Mouse (Mus musculus): ENCODE results near the gene Prr12. TPM values are rescaled to one million over a fixed set of nuclear protein-coding genes. Genes with fewer than 3 reads are reported as not detected.

Gene Prr12
- total and polyA plus RNA-seq, 2 experiments from 2014 or later = 9.2 to 14.0 TPM

- ATAC-seq = no peak
- H3K9me3 ChIP-seq (ENCODE audit: low read length) = no peaks in the 10 kb centered on the region
- peak overlapping the region; percentile 81 for H3K4me2 ChIP-seq (ENCODE audit: low read depth, low read length)
- H3K4me1 ChIP-seq (ENCODE audit: insufficient read depth, low read length) = peaks cover 5% of the 10 kb centered on the region; the same call in 1 of the 2 replicates
- H3K27ac ChIP-seq = no peak overlapping the region
- peak overlapping the region; percentile 68; the same call in 1 of the 2 replicates for H3K9ac ChIP-seq (replicated peaks; ENCODE audit: low read length)
- H3K27me3 ChIP-seq (ENCODE audit: insufficient read depth, low read length) = no peaks in the 10 kb centered on the region
- WGBS = 12% methylated on average over 10 of the region's 10 CpGs
- H3K4me3 ChIP-seq (ENCODE audit: low read length) = peak overlapping the region; percentile 50
- no peak for TF ChIP-seq CTCF (IDR thresholded peaks at IDR 0.05; ENCODE audit: low read depth)
- peaks cover 14% of the 10 kb centered on the region for H3K36me3 ChIP-seq (ENCODE audit: insufficient read depth, low read length)
- DNase-seq (ENCODE audit: low spot score) = no peak
Measured at GRCm38 (mm10) chr7:44996672-44997071, 56.0 kb downstream of the Prr12 start.

DNA sequence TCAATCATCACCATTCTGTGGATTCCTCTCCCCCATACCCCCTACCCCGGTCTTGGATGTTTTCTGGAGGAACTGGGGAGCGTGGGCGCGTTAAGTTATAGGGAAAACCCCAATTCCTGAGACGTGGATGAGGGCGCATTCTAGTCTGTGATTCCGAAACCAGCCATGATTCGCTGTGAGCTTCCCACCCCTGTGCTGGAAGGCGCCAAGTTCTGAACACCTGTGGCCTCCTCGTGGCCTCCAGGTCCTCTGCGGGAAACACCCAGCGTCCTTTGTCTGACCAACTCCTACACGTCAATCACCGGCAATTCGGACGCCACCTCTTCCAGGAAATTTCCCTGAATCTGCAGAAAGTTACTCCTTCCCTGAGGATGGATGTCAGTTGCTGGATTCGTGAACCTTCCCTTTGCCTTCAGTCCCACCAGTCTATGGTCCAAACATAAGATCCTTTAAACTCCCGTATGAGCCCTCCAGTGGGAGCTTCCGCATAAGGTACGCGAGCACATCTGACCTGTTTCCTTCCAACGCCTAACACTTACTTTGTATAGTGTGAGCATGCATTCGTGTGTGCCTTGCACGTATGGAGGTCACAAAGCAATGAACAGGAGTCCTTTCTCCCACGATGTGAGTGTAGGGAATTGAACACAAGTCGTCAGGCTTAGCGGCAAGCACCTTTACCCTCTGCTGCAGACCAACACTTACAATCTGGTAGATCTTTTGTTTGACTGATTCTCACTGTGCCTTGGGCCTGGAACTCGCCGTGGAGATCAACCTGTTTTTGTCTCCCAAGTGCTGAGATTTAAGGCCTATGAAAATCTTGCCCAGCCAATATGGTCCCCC is 65.6 kb downstream of the Prr12 start:
- DNase-seq (ENCODE audit: low spot score) = peak; percentile 35
- peak; percentile 3; the same call in 1 of the 2 replicates for ATAC-seq
- WGBS = under 1% methylated on average over 29 of the region's 29 CpGs

DNA sequence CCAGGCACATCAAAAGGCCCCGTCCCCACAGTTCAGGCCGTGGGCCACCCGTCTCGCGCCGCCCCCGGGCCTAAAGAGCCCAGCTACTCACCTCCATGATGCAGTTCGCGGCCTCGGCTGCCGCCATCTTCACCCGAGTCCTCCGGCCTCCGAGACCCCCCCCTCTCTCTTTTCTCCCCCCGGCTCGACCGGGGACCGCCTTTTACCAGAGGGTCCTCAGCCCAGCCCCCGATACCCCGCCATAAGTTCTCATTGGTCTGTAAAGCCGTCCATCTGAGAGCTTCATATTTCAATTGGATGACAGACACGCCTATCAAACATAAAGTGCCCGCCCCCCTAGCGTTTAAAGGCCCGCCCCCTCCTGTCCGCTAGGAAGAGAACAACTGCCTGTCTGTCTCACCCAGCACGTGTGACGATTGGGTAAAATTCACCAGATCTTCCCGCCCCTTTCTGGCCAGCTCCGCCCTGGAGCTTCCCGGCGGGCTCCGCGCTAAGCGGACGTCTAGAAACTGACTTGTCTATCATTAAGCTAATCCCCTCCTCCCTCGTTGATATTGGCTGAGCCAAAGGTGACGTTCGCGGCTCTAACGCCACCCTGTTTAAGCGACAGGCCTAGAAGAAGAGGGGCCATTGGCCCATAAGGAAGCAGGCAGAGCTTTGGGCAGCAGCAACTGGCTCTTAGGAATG is 66.3 kb downstream of the Prr12 start, which contains the start of gene Prmt1:
TSS of gene Prmt1 (minus strand) at position 377 of the 687 bp plus-strand sequence.
- peak within 1 kb of the TSS; percentile 93 for H3K9ac ChIP-seq (replicated peaks; ENCODE audit: low read length)
- WGBS = 1% methylated on average over 40 of the region's 42 CpGs
- peak within 1 kb of the TSS; percentile 97 for H3K4me3 ChIP-seq (ENCODE audit: low read length)
- TF ChIP-seq CTCF (IDR thresholded peaks at IDR 0.05; ENCODE audit: low read depth) = no peak
- H3K27me3 ChIP-seq (ENCODE audit: insufficient read depth, low read length) = no peaks in the 10 kb centered on the region
- ATAC-seq (peak; percentile 97), DNase-seq (ENCODE audit: low spot score) (peak; percentile 100)
- H3K36me3 ChIP-seq (ENCODE audit: insufficient read depth, low read length) = peaks cover 10% of the 10 kb centered on the region
- H3K4me1 ChIP-seq (ENCODE audit: insufficient read depth, low read length) = peaks cover 13% of the 10 kb centered on the region
- peak within 1 kb of the TSS; percentile 81 for H3K4me2 ChIP-seq (ENCODE audit: low read depth, low read length)
- H3K27ac ChIP-seq = peak within 1 kb of the TSS; percentile 96
- no peaks in the 10 kb centered on the region for H3K9me3 ChIP-seq (ENCODE audit: low read length)

More for the DNA sequence above, 65.6 kb downstream of the Prr12 start:
- Histone ChIP-seq H3K4me3 (ENCODE audit: low read length) (peak overlapping the region; percentile 97), H3K27me3 (ENCODE audit: insufficient read depth, low read length) (no peaks in the 10 kb centered on the region), H3K4me2 (ENCODE audit: low read depth, low read length) (peak overlapping the region; percentile 81), H3K36me3 (ENCODE audit: insufficient read depth, low read length) (peaks cover 2% of the 10 kb centered on the region; the same call in 1 of the 2 replicates), H3K9ac (replicated peaks; ENCODE audit: low read length) (peak overlapping the region; percentile 71), H3K9me3 (ENCODE audit: low read length) (no peaks in the 10 kb centered on the region), H3K4me1 (ENCODE audit: insufficient read depth, low read length) (peaks cover 13% of the 10 kb centered on the region), H3K27ac (peak overlapping the region; percentile 89)
- no peak for TF ChIP-seq CTCF (IDR thresholded peaks at IDR 0.05; ENCODE audit: low read depth)

DNA sequence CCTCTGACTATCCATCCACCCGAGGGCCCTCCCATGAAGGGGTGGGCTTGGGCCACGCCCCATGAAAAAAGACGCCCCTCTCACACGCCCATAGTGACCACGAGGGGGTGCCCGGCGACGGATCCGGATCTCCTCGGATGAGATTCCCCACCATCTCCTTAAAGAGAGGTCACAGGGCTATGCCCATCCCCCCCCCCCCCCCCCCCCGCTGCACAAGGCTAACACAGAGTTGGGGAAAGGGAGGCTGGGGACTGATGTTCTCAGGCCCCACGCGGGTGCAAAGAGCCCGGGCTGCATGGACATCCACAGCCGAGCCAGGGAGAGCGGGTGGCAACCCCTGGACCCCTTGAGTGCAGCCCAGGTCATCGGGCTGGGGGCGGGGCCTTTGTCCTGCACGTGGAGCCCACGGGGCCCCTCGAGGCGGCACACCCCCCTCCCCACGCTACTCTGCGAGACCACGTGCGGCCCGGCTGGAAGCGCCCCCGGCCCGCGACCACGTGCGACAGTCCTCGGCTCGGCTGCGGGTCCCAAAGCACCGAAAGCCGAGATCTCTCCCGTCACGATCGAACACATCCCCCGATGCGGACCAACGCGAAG is 67.0 kb downstream of the Prr12 start:
- ATAC-seq (peak; percentile 6), DNase-seq (ENCODE audit: low spot score) (peak; percentile 82)
- Histone ChIP-seq H3K4me2 (ENCODE audit: low read depth, low read length) (peak overlapping the region; percentile 71), H3K4me1 (ENCODE audit: insufficient read depth, low read length) (peaks cover 13% of the 10 kb centered on the region), H3K36me3 (ENCODE audit: insufficient read depth, low read length) (peaks cover 16% of the 10 kb centered on the region), H3K9ac (replicated peaks; ENCODE audit: low read length) (peak overlapping the region; percentile 93), H3K27me3 (ENCODE audit: insufficient read depth, low read length) (no peaks in the 10 kb centered on the region), H3K9me3 (ENCODE audit: low read length) (no peaks in the 10 kb centered on the region), H3K4me3 (ENCODE audit: low read length) (peak overlapping the region; percentile 97), H3K27ac (peak overlapping the region; percentile 96)
- peak; percentile 53 for TF ChIP-seq CTCF (IDR thresholded peaks at IDR 0.05; ENCODE audit: low read depth)
- 0% methylated on average over 35 of the region's 45 CpGs for WGBS

DNA sequence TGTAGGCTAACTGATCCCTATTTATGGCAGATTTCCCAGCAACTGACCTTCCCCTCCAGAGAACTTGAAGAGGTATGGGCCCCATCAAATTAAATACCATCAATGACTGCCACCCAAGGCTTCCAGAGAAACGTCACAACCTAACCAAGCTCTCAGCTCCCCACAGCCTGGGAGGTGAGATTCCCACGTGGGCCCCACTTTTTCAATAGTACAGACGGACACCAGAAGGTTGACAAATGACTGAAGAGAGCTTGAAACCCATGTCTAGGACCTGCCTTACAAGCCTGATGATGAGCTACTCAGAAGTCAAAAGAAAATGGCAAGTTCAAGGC is 67.9 kb downstream of the Prr12 start:
- peaks cover 25% of the 10 kb centered on the region for H3K36me3 ChIP-seq (ENCODE audit: insufficient read depth, low read length)
- H3K27ac ChIP-seq = peak overlapping the region; percentile 96; the same call in 1 of the 2 replicates
- H3K27me3 ChIP-seq (ENCODE audit: insufficient read depth, low read length) = no peaks in the 10 kb centered on the region
- no peak overlapping the region for H3K9ac ChIP-seq (replicated peaks; ENCODE audit: low read length)
- peak overlapping the region; percentile 97 for H3K4me3 ChIP-seq (ENCODE audit: low read length)
- peak overlapping the region; percentile 71 for H3K4me2 ChIP-seq (ENCODE audit: low read depth, low read length)
- DNase-seq (ENCODE audit: low spot score) (no peak), ATAC-seq (no peak)
- TF ChIP-seq CTCF (IDR thresholded peaks at IDR 0.05; ENCODE audit: low read depth) = no peak
- H3K9me3 ChIP-seq (ENCODE audit: low read length) = no peaks in the 10 kb centered on the region
- WGBS = 34% methylated on average over 3 of the region's 3 CpGs
- H3K4me1 ChIP-seq (ENCODE audit: insufficient read depth, low read length) = peaks cover 13% of the 10 kb centered on the region

Data from hindbrain, postnatal 0 days (tissue).